Mouse (Mus musculus): ENCODE data around the gene Gnptg. TPM values are rescaled to one million over a fixed set of nuclear protein-coding genes. Genes with fewer than 3 reads are reported as not detected.
"Not testable (repeated sequence)": the region's sequence is repeated elsewhere in the genome, so short reads cannot be mapped to it uniquely, and the experiment has no call there.

Gene Gnptg
- total RNA-seq, 1 experiment from 2014 or later, result 35.7 TPM

- no peak for DNase-seq
Measured at GRCm38 (mm10) chr17:25243131-25243780, 3.3 kb upstream of the Gnptg start.

DNA sequence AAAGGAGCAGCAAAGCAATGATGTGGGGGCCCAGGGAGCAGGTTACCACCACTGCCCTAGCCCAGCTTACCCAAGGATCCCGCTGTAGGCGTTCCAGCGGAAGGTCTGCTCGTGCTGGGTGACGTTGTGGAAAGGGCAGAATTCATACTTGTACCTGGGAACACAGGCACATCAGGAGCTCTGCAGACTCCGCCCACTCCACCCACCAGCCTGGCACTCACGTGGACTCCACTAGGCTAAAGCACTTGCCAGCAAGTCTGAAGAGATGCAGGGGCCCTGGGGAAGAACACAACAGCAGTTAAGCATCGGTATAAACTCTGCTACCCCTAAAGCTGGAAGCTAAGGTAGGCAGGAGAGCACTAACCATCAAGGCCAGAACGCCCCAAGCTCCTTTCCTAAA, 4.3 kb downstream of the Gnptg start:
- no peak for DNase-seq

GRCm38 (mm10) chr17:25231621-25232020, 8.3 kb downstream of the Gnptg start:
- not testable (repeated sequence) for DNase-seq

GRCm38 (mm10) chr17:25230700-25231099, 9.2 kb downstream of the Gnptg start:
- DNase-seq, result no peak

DNA sequence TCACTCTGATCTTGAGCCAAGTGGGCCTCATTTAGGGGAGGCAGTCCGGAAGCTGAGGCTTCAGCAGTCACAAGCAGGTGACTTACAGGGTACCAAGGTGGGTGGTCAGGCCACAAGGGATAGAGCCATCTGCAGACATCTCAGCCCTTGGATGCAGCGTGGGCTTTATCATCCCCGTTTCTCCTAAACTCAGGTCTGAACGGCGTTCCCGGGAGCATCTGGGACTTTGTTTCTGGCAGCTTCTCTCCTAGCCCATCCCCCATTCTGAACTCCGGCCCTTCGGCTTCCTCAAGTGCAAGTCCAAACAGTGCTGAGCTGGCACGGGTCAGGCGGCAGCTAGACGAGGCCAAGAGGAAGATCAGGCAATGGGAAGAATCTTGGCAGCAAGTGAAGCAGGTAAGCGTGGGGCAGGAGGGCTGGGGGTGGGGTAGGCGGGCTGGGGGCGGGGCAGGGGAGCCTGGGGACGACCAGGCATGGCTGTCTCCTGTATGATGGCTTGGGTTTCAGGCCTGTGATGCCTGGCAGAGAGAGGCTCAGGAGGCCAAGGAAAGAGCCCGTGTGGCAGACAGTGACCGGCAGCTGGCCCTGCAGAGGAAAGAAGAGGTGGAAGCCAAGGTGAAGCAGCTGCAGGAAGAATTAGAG, 9.8 kb downstream of the Gnptg start:
- not testable (repeated sequence) for DNase-seq

DNA sequence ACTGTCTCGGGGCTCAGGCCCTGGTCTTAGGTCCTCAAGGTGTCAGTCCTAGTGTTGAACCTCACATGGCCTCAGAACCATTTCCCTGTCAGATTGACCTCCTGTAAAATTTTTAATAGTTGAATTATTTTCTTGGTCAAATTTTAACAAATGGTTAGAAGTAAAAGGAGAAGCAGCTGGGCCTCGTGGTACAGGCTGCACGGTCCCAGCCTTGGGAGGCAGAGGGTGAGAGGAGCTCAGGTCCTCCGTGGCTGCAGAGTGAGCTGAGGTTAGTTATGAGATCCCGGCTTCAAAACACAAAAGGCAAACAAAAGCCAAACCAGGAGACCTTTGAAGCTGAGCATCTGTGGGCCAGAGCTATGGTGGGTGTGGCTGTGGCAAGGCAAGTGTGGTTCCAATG, 11.9 kb downstream of the Gnptg start:
- no peak for DNase-seq

DNA sequence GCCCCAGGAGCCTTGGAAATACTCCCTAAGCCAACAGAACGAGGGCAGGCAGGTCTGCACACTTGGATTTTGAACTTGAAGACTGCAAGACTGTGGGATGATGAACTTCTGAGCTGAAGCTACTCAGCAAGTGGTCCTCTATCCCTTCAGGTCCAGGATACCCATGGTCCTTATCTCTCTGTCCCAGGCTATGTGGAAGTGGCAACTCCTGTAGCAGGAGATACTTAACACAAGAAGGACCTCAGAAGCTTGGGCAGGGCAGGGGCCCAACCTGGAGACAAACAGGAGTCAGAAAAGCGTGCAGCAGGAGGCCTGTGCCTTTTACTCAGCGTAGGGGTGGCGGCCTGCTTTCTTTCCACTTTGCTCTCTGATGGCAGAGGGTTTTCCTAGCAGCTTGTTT, 14.3 kb downstream of the Gnptg start:
- no peak for DNase-seq

GRCm38 (mm10) chr17:25224586-25225222, 15.2 kb downstream of the Gnptg start:
- no peak for DNase-seq

- DNase-seq, result no peak
Measured at GRCm38 (mm10) chr17:25222951-25223601, 16.8 kb downstream of the Gnptg start.

DNA sequence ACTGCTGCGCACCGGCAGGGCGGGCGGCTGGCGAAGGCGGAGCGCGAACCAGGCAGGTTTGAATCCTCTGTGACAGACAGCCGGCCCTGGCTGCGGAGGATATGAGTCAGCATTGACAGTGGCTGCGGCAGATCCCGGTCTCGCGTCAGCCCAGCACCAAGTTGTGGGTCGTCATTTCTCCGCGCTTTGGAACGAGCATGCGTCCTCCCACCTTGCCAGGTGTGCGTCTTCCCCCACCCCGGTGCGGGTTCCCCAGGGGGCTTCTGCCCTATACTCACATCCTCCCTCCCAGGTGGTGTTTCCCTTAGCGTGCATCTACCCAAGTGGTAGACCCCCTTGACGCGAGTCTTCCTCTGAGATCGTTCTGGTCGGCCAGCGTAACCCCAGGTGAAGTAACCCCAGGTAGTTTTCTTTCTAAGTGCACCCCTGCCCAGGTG, 17.4 kb downstream of the Gnptg start:
- peak; percentile 32 for DNase-seq

DNA sequence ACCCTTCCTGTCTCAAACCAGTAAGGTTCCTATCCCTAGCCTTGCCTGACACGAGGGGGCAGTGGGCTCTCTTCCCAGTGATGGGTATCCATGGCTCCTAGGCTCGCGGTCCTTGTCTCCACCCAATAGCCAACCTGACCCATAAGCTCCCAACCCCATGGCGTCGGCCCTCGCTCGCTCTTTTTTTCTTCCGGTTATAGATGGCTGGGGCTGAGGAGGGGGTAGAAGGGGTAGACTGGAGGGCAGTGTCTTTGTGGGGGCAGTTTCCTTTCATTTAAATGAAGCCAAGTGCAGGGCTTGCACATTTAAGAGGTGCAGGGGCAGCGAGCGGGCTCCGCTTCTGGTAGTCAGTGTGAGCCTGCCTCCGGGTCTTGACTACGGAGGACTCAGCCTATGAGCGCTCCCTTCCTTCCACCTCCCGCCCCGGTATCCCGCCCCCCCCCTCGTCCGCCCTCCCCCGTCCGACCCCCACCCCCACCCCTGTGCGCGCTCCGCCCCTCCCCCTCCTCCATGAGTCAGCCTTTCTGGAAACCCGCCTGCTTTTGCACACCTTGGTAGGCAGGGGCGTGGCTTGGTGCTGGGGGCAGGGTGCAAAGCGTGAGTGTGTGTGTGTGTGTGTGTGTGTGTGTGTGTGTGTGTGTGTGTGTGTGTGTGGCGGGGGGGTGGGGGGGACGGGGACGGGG, 18.0 kb downstream of the Gnptg start:
- peak; percentile 87 for DNase-seq

DNA sequence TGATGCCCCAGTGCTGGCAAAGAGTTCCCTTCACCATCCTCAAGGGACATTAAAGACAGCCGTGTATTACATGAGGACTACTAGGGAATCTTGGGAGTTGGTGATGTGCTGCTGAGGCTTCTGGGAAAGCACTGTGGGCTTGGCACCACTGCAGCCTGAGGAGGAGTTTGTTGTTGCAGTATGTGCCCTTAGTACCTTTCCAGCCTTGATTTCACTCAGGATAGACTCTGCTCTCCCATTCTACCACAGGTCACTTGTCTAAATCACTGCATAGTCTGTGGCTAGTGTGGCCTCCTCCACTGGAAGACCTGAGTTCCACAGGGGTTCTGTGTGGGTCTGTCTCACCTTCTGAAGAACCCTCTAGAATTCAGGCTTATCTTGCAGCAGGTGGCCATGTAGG, 19.2 kb downstream of the Gnptg start:
- DNase-seq, result no peak

DNA sequence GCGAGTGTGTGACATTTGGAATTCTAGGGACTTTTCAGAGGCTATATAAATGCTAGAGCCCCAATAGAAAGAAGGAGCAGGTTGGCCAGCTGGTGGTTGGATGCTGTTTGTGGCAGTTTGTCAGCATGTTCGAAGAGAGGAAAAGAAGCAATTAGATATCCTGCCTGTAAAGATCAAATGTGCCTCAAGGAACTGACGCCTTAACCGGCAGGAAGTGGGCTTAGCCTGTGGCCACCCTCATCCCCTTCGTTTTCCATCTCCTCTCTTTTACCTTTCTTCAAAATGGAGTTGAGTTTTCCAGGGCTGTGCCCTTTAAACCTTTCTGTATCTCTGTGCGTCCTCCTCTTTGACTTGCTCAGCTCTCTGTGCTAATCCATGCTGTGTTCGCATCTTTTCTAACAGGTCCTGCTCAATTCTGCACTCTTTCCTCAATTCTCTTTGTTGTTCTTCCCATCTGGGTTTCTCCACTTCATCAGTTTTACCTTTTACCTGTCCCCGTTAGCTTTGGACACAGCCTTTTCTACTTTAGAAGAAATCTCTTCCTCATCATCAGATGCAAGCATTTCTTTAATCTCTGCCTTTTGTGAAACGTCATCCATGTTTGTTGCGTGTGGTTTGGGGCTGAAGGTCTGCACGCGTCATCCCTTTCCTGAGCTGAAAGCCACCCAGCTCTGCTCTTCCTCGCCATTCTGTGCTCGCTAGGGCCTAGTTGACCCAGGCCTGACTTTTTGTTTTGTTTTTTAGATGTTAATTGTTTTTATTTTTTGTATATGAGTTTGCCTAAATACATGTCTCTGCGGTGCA, 20.2 kb downstream of the Gnptg start:
- DNase-seq, result no peak

GRCm38 (mm10) chr17:25218967-25219366, 21.0 kb downstream of the Gnptg start:
- no peak for DNase-seq

DNA sequence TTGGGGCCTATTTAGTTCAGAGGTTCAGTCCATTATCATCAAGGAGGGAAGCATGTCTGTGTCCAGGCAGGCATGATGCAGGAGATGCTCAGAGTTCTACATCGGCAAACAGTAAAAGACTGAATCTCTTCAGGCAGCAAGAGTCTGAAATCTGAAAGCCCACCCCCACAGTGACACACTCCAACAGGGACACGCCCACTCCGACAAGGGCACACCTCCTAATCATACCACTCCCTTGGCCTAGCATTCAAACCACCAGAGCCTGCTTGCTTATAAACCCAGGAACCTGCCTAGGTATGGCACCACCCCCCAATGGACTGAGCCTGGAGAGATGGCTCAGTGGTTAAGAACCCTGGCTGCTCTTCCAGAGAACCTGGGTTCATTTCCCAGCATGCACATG, 24.5 kb downstream of the Gnptg start:
- DNase-seq, result no peak

- DNase-seq, result no peak
Measured at GRCm38 (mm10) chr17:25211705-25212104, 28.2 kb downstream of the Gnptg start.

GRCm38 (mm10) chr17:25210680-25211466, 29.1 kb downstream of the Gnptg start:
- peak; percentile 29 for DNase-seq

- DNase-seq, result no peak
Measured at GRCm38 (mm10) chr17:25210006-25210405, 29.9 kb downstream of the Gnptg start.

DNA sequence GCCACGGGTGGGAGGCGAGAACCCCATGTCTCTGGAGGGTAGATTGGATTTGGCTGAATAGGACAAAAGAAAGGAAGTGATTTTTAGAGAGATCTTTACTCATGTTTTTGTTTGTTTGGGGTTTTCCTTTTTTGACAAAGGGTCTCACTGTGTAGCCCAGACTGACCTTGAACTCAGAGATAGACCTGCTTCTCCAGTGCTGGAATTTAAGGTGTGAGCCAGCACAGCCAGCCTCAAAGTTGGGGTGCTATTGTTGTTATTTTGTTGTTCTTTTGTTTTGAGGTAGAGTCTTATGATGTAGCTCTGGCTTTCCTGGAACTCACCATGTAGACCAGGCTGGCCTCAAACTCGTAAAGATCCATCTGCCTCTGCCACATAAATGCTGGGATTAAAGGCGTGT, 37.5 kb downstream of the Gnptg start:
- no peak for DNase-seq

DNA sequence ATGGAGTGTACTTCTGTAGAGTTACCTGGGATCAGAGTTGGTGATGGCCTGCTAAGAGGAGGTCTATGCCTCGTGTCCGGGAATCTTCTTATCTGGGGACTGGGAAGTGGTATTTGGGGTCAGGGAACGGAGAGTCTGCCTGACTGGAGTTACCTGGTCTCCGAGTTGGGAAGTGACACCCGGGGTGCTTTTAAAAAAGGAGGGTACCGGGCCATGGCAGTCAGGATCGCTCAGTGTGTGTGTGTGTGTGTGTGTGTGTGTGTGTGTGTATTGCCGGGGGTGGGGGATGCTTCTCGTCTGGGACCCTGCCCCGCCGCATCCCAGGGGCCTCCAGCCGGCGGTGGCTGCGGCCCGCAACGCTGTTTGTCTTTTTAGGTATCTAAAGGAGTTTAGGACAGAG, 50.8 kb downstream of the Gnptg start:
- peak; percentile 16 for DNase-seq
